Mouse (Mus musculus) liver, embryonic 14.5 days (tissue): Measurements from ENCODE around the gene Pced1b. TPM values are rescaled to one million over a fixed set of nuclear protein-coding genes. Genes with fewer than 3 reads are reported as not detected.
"Not testable (repeated sequence)": the region's sequence is repeated elsewhere in the genome, so short reads cannot be mapped to it uniquely, and the experiment has no call there.

Source experiments
- ATAC-seq: fragments of 200-750 bp; cut with Nextera tagmentation; 2 replicates; pipeline ENCODE4 v1.8.0; 2017; ENCODE audit warnings: moderate number of reproducible peaks, mild to moderate bottlenecking, moderate library complexity; ENCODE audit not compliant: insufficient read depth
- DNase-seq, 3 experiments: peaks; one replicate each; pipeline ENCODE4 v3.0.0-alpha.2; 2012 to 2013; ENCODE audit warnings: low read depth in 3 of 3, low spot score in 3 of 3
- H3K27ac ChIP-seq: fragments of 300-500 bp; sonication (generic); 2 replicates; pipeline ENCODE4 v1.5.1; 2014; ENCODE audit warnings: moderate library complexity, mild to moderate bottlenecking, control low read depth, inconsistent platforms
- H3K27me3 ChIP-seq: fragments of 300-500 bp; sonication (generic); 2 replicates; pipeline ENCODE4 v1.6.1; 2014; ENCODE audit warnings: mild to moderate bottlenecking, low read length, moderate library complexity; ENCODE audit not compliant: control insufficient read depth, insufficient read depth
- H3K36me3 ChIP-seq: fragments of 300-500 bp; sonication (generic); replicated peaks from 2 replicates; pipeline ENCODE4 v1.6.1; 2014; ENCODE audit warnings: low read depth; ENCODE audit not compliant: control insufficient read depth, insufficient read depth
- H3K4me1 ChIP-seq, 2 experiments: fragments of 200-500 bp in 1 of 2; fragments of 300-500 bp in 1 of 2; sonication (generic) in 1 of 2; replicated peaks; 2 replicates each; pipeline ENCODE4 v1.6.1; 2012 to 2014; ENCODE audit warnings: antibody characterized with exemption in 1 of 2, inconsistent platforms in 1 of 2, low read length in 1 of 2; ENCODE audit not compliant: control insufficient read depth in 2 of 2, insufficient read depth in 2 of 2
- H3K4me2 ChIP-seq: fragments of 300-500 bp; sonication (generic); 2 replicates; pipeline ENCODE4 v1.6.1; 2014; ENCODE audit warnings: low read depth, mild to moderate bottlenecking, control low read depth, moderate library complexity
- H3K4me3 ChIP-seq, 2 experiments: fragments of 200-500 bp in 1 of 2; fragments of 300-500 bp in 1 of 2; sonication (generic) in 1 of 2; 2 replicates each; pipeline ENCODE4 v1.5.1; 2012 to 2014; ENCODE audit warnings: low read depth in 2 of 2, low read length in 2 of 2, mild to moderate bottlenecking in 2 of 2, control low read depth in 1 of 2, inconsistent platforms in 1 of 2, moderate library complexity in 1 of 2; ENCODE audit not compliant: insufficient read depth in 1 of 2
- H3K9ac ChIP-seq: fragments of 300-500 bp; sonication (generic); replicated peaks from 2 replicates; pipeline ENCODE4 v1.6.1; 2014; ENCODE audit warnings: mild to moderate bottlenecking, control low read depth, moderate library complexity
- H3K9me3 ChIP-seq: fragments of 300-500 bp; sonication (generic); 2 replicates; pipeline ENCODE4 v1.6.1; 2016; ENCODE audit warnings: low read length, mixed read lengths; ENCODE audit not compliant: control insufficient read depth
- CTCF ChIP-seq: IDR thresholded peaks from 2 replicates; pipeline ENCODE4 v1.5.1; 2016; ENCODE audit warnings: antibody characterized with exemption, low read depth, control low read depth
- EP300 ChIP-seq: IDR thresholded peaks from 2 replicates; pipeline ENCODE4 v1.6.1; 2016; ENCODE audit warnings: antibody characterized with exemption, low read depth
- WGBS: fragments of 180-500 bp; shearing (Covaris S2); extraction: QIAGEN DNeasy Blood & Tissue Kit; methylation state at CpG from one replicate; pipeline ENCODE4 v1.1.7; 2014; ENCODE audit not compliant: insufficient replicate concordance; 5-methylcytosine and 5-hydroxymethylcytosine counted together
- polyA plus RNA-seq, 2 experiments: library from polyadenylated mRNA; depleted of rRNA in 1 of 2; stranded (reverse) in 1 of 2; unstranded in 1 of 2; fragments of >200 nt; fragmentation: Nextera tagmentation in 1 of 2; extraction: Ambion mirVana in 1 of 2; gene quantifications; 2 replicates each; pipeline versions ENCODE4 v1.2.1 to v1.2.3; 2012 to 2014

Pced1b gene
- 7.8 and 8.2 TPM in 2 replicates for polyA plus RNA-seq (2012; rRNA removed)
- polyA plus RNA-seq (2014; fragmentation: Nextera tagmentation; extraction: Ambion mirVana) = 5.7 TPM in 2 replicates

- Histone ChIP-seq H3K4me2 (peak within 1 kb of the TSS; percentile 77), H3K4me1 (peaks cover 0 to 2% of the 10 kb centered on the region in 2 experiments; a peak in 1 of 4 replicates), H3K27ac (no peak within 1 kb of the TSS), H3K9ac (peak within 1 kb of the TSS; percentile 47), H3K27me3 (peaks cover 34% of the 10 kb centered on the region), H3K9me3 (no peaks in the 10 kb centered on the region), H3K36me3 (no peaks in the 10 kb centered on the region), H3K4me3 (peak within 1 kb of the TSS; percentile 42 to 51)
- no peak for DNase-seq
- ATAC-seq = peak; percentile 47
- TF ChIP-seq CTCF (no peak), EP300 (no peak)
- under 1% methylated on average over 93 of the region's 125 CpGs for WGBS
Measured at GRCm38 (mm10) chr15:97246911-97247790, at the start of gene Pced1b, which contains the start of gene Amigo2. Gene Pced1b, plus strand, starts transcription at chr15:97247107. Gene Amigo2, minus strand, starts transcription at chr15:97247287.

GRCm38 (mm10) chr15:97204889-97205288, 42.0 kb upstream of the Pced1b start:
- Histone ChIP-seq H3K4me3 (no peak overlapping the region), H3K27me3 (no peaks in the 10 kb centered on the region), H3K9me3 (no peaks in the 10 kb centered on the region), H3K9ac (no peak overlapping the region), H3K27ac (no peak overlapping the region), H3K4me1 (no peaks in the 10 kb centered on the region), H3K36me3 (no peaks in the 10 kb centered on the region), H3K4me2 (no peak overlapping the region)
- ATAC-seq (no peak), DNase-seq (no peak)
- TF ChIP-seq CTCF (no peak), EP300 (no peak)
- WGBS = 65% methylated on average over 3 of the region's 3 CpGs

GRCm38 (mm10) chr15:97205776-97206175, 41.1 kb upstream of the Pced1b start:
- DNase-seq = peak in 1 of 3 experiments; percentile 7
- H3K4me1 ChIP-seq = no peaks in the 10 kb centered on the region
- TF ChIP-seq CTCF (no peak), EP300 (no peak)
- no peak overlapping the region for H3K9ac ChIP-seq
- no peak overlapping the region for H3K27ac ChIP-seq
- H3K4me3 ChIP-seq = no peak overlapping the region
- 65% methylated on average over 10 of the region's 10 CpGs for WGBS
- H3K9me3 ChIP-seq = no peaks in the 10 kb centered on the region
- H3K4me2 ChIP-seq = no peak overlapping the region
- H3K27me3 ChIP-seq = no peaks in the 10 kb centered on the region
- ATAC-seq = no peak
- no peaks in the 10 kb centered on the region for H3K36me3 ChIP-seq

- no peak overlapping the region for H3K9ac ChIP-seq
- DNase-seq (no peak), ATAC-seq (no peak)
- TF ChIP-seq EP300 (no peak), CTCF (peak; percentile 12; the same call in 1 of the 2 replicates)
- H3K4me1 ChIP-seq = no peaks in the 10 kb centered on the region
- H3K27ac ChIP-seq = no peak overlapping the region
- H3K27me3 ChIP-seq = no peaks in the 10 kb centered on the region
- H3K36me3 ChIP-seq = no peaks in the 10 kb centered on the region
- no peak overlapping the region for H3K4me2 ChIP-seq
- H3K9me3 ChIP-seq = no peaks in the 10 kb centered on the region
- WGBS = 77% methylated on average over 8 of the region's 8 CpGs
- no peak overlapping the region for H3K4me3 ChIP-seq
Measured at GRCm38 (mm10) chr15:97206506-97206905, 40.4 kb upstream of the Pced1b start.

- DNase-seq, H3K9ac ChIP-seq, H3K27me3 ChIP-seq, H3K27ac ChIP-seq, H3K9me3 ChIP-seq, H3K4me2 ChIP-seq, ATAC-seq, H3K4me3 ChIP-seq, H3K4me1 ChIP-seq, H3K36me3 ChIP-seq: not testable (repeated sequence)
- WGBS = 50% methylated on average over 3 of the region's 3 CpGs
Measured at GRCm38 (mm10) chr15:97209754-97210153, 37.2 kb upstream of the Pced1b start.
